Mouse (Mus musculus) large intestine, adult 2 months (tissue): ENCODE results near the gene Ifngr1. TPM values are rescaled to one million over a fixed set of nuclear protein-coding genes. Genes with fewer than 3 reads are reported as not detected.
"Not testable (repeated sequence)": the region's sequence is repeated elsewhere in the genome, so short reads cannot be mapped to it uniquely, and the experiment has no call there.

Experiments
- DNase-seq: peaks from one replicate; pipeline ENCODE4 v3.0.0-alpha.2; 2012; ENCODE audit warnings: low read depth, low spot score
- WGBS: fragments of 180-500 bp; shearing (Covaris S2); methylation state at CpG from one replicate; pipeline ENCODE4 v1.1.7; 2018; 5-methylcytosine and 5-hydroxymethylcytosine counted together
- polyA plus RNA-seq: library from polyadenylated mRNA; depleted of rRNA; stranded (reverse); fragments of >200 nt; gene quantifications from 2 replicates; pipeline ENCODE4 v1.2.3, GENCODE M21; 2012

Ifngr1 gene
- polyA plus RNA-seq, 1 experiment: 65.3 TPM

GRCm38 (mm10) chr10:19584846-19585245 lies 6.9 kb upstream of the Ifngr1 start:
- WGBS: 56% methylated on average over 1 of the region's 1 CpGs
- no peak for DNase-seq

DNA sequence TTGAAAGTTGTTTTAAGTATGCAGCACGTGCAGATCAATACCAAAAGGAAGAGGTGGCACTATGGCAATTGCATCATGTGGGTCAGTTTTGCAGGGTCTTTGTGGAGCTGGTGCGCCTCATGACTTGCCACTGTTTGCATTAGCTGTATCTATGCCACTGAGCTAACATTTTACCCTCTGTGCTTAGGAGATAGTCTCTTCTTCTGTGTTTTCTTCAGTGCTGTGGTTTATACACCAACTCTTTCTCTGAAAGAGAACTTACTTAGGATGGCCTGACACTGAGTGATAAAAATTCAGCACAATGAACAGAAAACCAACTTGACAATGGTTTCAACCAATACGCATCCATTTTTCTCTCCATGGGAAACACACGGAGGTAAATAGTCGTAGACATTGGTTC lies 5.9 kb upstream of the Ifngr1 start:
- WGBS: 94% methylated on average over 5 of the region's 5 CpGs
- DNase-seq: no peak

DNA sequence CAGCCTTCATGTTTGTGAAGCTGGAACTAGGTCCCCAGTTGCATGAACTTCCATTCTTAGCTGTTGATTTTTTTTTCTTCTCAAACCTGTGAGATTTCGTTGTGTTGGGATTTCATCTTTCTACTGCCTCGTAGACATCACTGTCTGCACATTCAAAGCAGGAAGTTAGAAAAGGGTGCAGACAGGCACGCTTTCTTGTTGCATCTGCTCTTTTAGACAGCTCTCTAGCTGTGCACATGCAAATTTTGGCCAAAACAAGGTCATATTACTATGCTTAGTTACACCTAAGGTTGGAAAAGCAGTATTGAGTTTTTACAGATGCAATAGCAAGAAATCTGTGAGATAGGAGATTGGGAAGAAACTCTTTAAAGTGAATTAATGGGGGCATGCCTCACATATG lies 4.5 kb upstream of the Ifngr1 start:
- no peak for DNase-seq
- WGBS: 73% methylated on average over 3 of the region's 3 CpGs

- DNase-seq: peak; percentile 65
- WGBS: 25% methylated on average over 12 of the region's 12 CpGs
These were observed 2.1 kb upstream of the Ifngr1 start for GRCm38 (mm10) chr10:19589626-19590025.

GRCm38 (mm10) chr10:19591286-19591640 lies 486 bp upstream of the Ifngr1 start:
- DNase-seq: no peak
- WGBS: 17% methylated on average over 6 of the region's 6 CpGs

DNA sequence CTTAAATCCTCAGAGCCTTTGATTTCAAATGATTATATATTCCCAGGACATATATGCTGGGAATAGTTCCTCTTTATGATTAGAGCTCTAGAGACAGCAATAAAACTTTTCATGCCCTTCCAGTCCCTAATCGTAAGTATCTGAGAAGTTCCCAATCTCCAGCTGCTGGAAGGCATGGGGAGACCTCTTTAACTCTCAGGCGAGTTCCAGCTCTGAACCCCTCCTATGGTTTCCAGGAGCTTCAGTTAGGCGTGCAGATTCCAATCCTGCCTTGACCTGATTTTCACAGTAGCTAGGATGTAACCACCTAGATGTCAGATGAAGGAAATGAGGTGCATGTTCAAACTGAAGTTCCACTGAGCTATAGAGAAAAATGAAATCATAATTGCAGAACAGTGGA lies 807 bp downstream of the Ifngr1 start:
- 0% methylated on average over 3 of the region's 3 CpGs for WGBS
- DNase-seq: no peak

DNA sequence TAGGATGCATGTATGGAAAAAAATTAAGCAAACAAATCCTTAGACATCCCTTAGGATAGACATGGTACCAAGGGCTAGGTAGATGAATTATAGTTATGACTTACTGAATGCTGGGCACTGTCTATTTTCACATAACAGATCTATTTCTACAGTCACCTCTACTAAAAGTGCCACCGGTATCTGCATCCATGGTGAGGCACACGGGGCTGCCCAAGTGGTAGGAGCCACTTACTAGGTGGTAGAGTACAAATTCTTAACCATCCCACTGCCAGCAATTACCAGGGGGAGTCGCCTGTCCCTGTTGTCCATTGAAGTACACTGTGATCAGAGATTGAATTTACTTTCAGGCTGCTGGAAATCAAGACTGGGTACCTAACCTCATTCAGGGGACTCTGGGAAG lies 1.5 kb downstream of the Ifngr1 start:
- DNase-seq: no peak
- WGBS: 29% methylated on average over 3 of the region's 3 CpGs

DNA sequence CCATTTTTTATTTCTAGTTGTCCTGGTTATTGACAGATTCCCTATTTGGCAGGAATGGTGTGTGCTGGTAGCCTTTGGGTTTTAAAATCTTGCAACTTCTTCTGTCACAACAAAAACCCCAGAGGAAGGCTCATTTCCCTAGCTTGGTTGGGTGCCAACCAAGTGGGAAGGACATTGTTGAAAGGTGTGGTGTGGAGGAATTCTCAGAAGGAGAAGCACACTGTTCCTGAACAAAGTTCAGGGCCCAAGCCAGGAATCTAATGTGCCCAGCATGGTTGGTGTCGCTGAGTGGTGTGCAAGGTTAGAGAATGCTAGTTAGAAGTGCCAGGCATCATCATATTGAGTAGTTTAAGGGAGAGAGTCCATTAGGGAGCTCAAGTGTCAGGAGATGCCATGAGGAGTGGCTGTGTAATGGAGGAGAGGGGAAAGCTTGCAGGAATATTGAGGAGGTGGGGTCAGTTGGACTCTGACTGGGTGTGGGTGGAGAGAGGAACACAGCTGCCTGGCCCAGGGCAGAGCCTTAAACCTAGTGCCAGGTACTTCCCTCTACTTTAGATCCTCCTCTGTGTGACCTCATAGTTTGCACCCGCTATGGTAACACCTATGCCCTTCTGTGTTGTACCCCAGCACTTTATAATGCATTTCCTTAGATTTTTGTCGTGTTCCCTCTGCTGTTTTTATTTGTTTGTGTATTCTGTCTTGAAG lies 2.6 kb downstream of the Ifngr1 start:
- peak; percentile 80 for DNase-seq
- WGBS: 20% methylated on average over 3 of the region's 3 CpGs

DNA sequence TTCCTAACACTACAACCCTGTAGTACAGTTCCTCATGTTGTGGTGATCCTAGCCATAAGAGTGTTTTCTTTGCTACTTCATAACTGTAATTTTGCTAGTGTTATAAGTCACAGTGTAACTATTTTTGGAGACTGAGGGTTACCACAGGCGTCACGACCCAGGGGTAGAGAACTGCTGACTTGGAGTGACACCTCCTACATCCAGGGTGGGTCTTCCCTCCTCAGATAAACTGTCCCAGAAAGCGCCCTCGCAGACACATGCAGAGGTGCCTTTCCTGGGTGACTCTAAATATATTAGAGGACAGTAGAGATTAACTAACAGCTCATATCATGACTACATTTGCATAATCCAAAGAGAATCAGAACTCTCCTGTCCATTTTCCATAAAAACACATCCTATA lies 5.1 kb downstream of the Ifngr1 start:
- 86% methylated on average over 4 of the region's 4 CpGs for WGBS
- DNase-seq: no peak

DNA sequence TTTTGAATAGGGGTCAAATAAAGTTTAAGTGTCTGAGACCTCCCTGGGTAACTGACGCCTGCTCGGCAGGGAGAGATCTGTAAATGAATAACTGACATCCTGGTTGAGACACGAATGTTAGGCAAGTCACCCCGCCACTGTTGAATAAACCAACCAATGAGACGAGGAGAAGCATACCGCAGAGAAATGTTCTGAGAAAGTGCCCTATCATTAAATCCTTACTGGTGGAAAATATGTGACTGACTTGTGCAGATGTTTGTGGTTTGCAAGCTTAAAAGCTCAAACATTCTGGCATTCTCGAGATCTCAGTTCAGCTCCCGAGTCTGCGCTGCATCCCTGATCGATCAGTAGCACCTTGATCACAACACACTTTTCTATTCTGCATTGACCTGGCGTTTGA lies 6.3 kb downstream of the Ifngr1 start:
- 42% methylated on average over 11 of the region's 11 CpGs for WGBS
- DNase-seq: no peak

DNA sequence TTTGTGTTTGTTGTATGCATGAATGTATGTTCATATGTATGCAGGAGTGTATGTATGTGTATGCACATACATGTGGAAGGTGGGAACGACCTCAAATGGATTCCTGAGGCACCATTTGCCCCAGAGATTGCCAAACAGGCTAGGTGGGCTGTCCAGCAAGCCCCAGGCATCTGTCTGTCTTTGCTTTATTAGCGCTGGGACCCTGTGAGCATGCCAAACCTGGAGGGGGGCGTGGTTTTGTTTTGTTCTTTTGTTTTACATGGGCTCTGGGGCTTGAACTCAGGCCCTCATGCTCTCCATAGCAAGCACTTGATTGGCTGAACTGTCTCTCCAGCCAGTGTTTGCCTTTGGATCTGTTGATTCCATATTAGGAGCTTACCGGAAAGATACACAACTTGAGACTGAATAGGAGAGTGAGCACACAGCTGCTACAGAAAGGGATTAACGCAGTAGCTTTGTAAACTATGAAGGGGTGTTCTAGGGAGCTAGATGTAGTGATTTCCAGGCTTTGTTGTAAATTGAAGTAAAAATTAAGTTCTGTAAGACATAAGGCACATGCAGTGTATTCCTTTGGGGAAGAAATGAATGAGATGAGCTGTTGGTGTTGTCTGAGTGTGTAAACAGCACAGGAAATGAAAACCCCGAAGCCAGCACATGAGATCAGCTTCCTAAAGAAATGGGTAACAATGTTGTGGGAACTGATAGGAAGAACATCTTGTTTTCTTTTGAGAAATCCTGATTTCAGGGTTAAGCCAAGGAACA lies 7.8 kb downstream of the Ifngr1 start:
- no peak for DNase-seq
- WGBS: 69% methylated on average over 6 of the region's 6 CpGs

DNA sequence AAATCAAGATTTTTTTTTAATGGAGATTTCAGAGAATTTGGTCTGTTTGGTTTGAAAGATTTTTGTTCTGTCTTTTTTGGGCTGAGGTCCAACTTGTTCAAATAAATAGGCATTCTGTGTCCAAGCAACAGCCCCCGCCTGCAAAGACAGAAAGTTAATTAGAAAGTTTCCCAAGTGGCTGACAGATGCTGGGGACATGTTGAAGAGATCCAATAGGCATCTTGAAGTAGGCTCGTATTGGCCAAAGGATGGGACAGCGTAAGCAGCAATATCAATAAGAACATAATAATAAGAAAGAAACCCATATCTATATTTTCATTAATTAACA lies 8.3 kb downstream of the Ifngr1 start:
- WGBS: 78% methylated on average over 3 of the region's 3 CpGs
- DNase-seq: no peak

- DNase-seq: not testable (repeated sequence)
- WGBS: 43% methylated on average over 1 of the region's 1 CpGs
These were observed 9.8 kb downstream of the Ifngr1 start for GRCm38 (mm10) chr10:19601502-19601901.

DNA sequence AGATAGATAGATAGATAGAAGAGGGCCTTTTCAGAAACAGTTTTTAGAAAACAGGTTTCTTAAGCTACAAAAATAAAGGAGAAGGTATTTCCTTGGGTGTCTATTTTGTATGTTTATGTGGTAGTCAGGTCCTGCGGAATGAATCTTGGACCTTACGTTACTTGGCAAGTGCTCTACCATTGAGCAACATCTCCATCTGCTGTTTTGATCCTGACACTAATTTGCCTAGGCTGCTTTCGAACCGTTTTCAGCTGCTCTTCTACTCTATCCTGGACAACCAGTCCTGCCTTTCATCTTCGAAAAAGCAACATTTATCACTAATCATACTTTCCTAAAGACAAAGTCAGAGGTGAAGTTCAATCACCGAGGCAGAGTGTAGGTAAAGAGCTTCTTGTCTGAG lies 11.5 kb downstream of the Ifngr1 start:
- 83% methylated on average over 6 of the region's 6 CpGs for WGBS
- DNase-seq: no peak

DNA sequence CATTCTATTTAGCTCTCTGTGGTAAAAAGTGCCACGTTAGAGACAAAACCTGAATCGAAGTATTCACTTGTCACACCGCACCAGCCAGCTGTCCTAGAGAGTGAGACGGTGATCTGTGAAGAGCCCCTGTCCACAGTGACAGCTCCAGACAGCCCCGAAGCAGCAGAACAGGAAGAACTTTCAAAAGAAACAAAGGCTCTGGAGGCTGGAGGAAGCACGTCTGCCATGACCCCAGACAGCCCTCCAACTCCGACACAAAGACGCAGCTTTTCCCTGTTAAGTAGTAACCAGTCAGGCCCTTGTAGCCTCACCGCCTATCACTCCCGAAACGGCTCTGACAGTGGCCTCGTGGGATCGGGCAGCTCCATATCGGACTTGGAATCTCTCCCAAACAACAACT lies 17.4 kb downstream of the Ifngr1 start:
- DNase-seq: no peak
- 90% methylated on average over 14 of the region's 14 CpGs for WGBS

DNA sequence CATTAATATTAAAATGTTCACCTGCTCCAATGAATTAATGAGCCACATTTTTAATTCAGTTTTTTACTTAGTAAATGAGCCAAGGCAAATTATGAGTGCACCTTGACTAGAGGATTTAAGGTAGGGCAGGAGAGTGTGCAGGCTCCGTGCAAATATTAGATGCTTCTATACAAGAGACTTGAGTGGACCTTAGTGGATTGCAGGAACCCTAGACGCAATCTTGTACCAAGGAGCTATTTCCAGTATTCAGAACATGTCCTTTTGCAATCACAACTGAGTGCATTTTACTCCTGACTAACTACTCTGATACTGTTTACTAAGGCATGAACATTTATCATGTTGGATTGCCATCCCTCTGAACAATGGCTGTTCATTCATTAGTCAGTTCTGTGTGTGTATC lies 19.9 kb downstream of the Ifngr1 start:
- DNase-seq: no peak
- WGBS: 60% methylated on average over 2 of the region's 2 CpGs

DNA sequence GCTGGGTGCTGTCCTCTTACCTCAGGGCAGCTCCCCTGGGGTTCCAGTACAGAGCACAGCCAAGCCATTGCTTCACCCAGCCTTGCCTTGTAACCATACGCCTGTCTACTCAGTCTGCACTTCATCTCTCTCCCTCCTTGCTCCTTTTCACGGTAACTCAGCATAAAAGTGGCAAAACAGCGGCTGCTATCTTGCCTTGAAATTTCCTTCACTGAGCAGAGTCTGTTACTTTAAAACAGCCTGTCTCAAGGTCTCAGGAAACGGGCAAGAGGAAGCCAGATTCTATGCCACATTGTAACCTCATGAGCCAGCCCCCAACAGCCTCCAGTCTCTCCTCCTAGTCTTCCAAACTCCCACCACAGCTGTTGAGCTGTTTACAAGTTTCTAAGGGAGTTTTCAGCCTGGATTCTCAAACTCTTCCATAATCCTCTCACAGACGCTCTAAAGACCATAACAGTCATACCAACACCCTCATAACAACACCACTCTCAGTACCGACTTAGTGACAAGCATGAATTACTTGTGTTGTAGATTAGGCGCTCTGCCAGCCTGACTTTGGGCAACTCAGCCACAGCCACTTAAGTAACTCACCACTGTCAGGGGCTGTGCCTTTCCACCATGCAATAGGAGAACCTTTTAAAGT lies 21.5 kb downstream of the Ifngr1 start:
- WGBS: 33% methylated on average over 7 of the region's 7 CpGs
- DNase-seq: no peak

GRCm38 (mm10) chr10:19619736-19620135 lies 28.0 kb downstream of the Ifngr1 start:
- WGBS: 79% methylated on average over 5 of the region's 5 CpGs
- no peak for DNase-seq

GRCm38 (mm10) chr10:19621408-19622048 lies 29.8 kb downstream of the Ifngr1 start, which contains the start of gene Il22ra2:
Gene Il22ra2 (plus strand): TSS chr10:19621998.
- DNase-seq: no peak
- 84% methylated on average over 2 of the region's 2 CpGs for WGBS

DNA sequence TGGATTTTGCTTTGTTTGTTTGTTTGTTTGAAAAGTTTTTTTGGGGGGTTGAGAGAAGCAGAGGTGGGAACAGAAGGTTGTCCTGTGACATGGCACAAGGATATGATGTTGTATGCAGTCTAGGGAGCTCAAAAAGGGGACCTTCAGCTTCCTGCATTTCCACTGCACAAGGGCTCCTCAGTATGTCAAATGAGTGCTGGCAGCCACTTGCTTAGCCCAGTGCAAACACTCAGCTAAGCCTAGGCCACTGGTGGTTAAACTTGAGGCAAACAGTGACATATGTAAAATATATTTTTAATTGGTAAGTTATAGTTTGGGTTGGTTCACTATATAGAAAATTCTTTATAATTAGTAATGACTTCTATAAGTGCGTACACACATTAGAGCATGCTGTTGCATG lies 32.9 kb downstream of the Ifngr1 start:
- DNase-seq: no peak
- WGBS: 95% methylated on average over 1 of the region's 1 CpGs

DNA sequence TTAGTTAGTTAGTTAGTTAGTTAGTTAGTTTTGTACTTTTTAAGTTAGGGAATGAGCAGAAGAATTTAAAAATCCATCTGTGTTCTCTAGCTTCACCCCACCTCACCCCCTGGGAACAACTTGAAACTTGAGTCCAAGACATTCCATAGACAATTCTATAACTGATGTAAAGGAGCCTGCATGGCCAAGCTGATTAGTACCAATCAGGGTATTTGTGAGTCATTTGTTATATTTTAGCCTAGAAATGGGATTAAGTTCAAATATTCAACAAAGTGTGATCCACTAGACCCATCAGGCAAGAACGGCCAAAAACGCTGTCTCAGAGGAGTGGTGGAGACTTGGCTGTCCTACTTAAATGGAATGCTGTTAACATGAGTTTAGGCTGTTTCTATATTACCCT lies 35.6 kb downstream of the Ifngr1 start:
- WGBS: 80% methylated on average over 2 of the region's 2 CpGs
- DNase-seq: no peak
